Mouse (Mus musculus): Measurements from ENCODE around the gene Prkcd. TPM values are rescaled to one million over a fixed set of nuclear protein-coding genes. Genes with fewer than 3 reads are reported as not detected.

Prkcd gene
- polyA plus RNA-seq, 1 experiment: 14.5 TPM

DNA sequence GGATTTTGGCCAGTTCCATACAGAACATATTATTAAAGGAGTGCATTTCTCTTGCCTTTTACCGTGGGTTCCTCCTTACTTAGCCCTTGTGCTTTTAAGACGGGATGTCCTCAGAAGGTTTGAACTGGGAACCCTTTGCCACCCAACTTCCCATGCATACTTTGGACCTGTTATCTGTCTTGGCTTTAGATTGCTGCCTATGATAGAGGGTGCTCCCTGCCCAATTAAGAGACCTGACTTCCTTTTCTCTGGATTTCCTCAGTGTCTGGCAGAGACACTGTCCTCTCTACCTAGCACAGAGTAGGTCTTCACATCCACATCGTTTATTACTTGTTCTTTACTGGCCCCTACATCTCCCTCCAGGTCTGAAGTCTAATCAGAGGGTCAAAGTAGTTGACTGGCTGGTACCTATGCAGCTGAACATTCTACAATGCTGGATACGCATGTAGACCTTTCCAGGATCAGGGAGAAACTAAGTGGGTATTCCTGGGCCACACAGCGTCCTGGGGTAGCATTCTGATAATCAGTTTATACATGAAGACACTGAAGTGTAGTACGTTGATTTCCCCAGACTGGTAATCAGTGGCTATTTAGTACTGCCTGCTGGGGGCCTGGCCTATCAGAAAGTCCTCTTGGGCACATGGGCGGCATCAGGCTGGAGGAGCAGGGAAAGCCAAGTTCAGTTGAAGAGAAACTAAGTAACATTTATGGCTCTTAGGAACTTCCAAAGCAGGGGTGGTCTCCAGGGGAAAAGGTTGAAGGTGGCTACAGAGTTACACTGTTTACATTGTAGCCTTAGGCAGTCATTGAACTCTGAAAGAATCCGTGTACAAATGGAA lies 75.6 kb downstream of the Prkcd start:
- peak; percentile 34 for TF ChIP-seq GATA1 (IDR thresholded peaks at IDR 0.05; ENCODE audit: low read length)

DNA sequence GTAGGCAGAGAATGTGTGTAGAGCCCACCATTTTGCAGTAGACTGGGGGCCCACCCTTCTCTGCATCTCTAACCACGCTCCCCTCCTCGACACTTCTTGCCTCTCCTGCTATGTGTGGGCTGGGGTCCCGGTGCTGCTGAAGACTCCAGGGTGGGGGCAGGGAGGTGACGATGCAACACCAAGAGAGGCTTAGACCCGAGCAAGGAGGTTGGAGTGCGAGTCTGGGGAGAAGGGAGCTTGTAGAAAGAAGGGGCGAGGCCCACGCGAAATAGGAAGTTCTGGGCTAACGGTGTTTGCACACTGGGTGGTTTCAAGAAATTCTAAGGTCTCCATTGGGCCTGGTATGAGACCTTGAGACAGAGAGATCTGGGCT lies 76.2 kb downstream of the Prkcd start:
- TF ChIP-seq GATA1 (IDR thresholded peaks at IDR 0.05; ENCODE audit: low read length): no peak

DNA sequence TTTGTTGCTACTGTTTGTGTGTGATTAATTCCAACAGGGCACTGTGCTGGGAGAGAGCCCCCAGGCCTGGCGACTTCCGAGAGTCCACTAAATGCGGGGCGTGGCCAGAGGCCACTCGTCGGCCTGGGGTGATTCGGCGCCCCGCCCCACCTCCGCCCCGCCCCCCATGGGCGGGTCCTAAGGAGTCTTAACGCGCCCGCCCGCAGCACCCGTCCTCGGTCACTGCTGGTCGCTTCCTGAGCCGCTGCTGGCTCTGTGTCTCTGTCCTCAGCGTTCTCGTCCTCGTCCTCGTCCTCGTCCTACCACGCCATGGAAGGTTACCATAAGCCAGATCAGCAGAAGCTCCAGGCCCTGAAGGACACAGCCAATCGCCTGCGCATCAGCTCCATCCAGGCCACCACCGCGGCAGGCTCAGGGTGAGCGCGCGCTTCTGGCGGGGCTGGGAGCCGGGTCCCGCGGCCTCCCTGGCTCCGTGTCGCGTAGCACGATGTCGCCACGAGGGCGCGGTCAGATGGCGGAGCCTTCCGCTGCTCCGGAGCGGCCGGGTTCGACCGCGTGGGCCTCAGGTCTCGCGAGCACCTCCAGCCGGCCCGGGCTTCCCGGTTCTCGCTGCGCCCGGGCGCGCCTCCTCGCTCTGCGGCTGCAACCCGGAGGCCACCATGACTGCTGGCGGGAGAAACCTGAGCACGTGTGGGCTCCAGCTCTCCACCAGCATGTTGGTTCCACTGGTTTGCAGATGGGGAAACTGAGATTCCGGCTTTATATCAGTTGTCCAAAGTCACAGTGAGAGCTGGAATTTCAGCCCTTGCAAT lies 76.8 kb downstream of the Prkcd start:
- TF ChIP-seq GATA1 (IDR thresholded peaks at IDR 0.05; ENCODE audit: low read length): no peak

DNA sequence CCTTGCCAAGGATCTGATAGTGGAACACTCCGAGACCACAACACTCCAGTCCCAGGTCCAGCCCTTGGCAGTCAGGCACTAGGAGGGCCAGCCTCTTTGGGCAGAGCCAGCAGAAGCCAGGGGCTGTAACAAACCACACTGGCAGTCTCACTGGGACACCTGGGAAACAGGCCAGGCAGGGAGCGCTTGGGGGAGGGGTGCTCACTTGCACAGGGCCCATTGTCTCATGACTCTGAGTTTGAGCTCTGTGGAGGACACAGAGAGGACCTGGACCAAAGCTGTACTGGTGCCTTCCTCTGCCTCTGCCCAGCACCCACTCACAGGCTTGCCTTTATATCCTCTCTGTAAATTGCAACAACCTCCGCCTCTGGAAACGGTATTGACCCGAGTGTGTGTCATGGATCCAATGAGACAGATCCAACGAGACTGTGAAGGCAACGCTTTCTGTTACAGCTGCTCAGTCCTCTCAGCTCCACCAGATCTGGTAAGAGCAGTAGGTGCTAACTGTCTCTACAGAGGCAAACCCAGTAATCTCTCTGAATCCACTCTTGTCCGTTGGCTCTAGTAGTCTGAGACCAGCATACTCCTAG lies 77.8 kb downstream of the Prkcd start, which contains the start of gene Tkt:
TSS of gene Tkt (plus strand) at position 229 of the 590 bp plus-strand sequence.
- TF ChIP-seq GATA1 (IDR thresholded peaks at IDR 0.05; ENCODE audit: low read length): no peak

Other genes with a start within 250 kb of the Prkcd start
- 36.1 and 38.1 TPM in 2 replicates for gene Dcp1a, start 146.7 kb downstream of the Prkcd start, polyA plus RNA-seq (2012)
- gene Cacna1d, start 134.8 kb downstream of the Prkcd start, polyA plus RNA-seq (2012): not detected in 2 replicates
- 875 and 1,011 TPM in 2 replicates for gene Tkt, start 77.9 kb downstream of the Prkcd start, polyA plus RNA-seq (2012)
- gene Rft1, start 28.1 kb upstream of the Prkcd start, polyA plus RNA-seq (2012): 5.7 and 6.0 TPM in 2 replicates
- gene Sfmbt1, start 88.6 kb upstream of the Prkcd start, polyA plus RNA-seq (2012): 2.2 and 2.3 TPM in 2 replicates
- 12.2 and 16.5 TPM in 2 replicates for gene Tmem110, start 199.4 kb upstream of the Prkcd start, polyA plus RNA-seq (2012)

Data from G1E-ER4 (cell line).